Mouse (Mus musculus) G1E (cell line): ENCODE measurements around the gene Mpped2.

ENCODE experiments used
- CTCF ChIP-seq: IDR thresholded peaks from 2 replicates; pipeline ENCODE4 v1.5.1; 2012; ENCODE audit warnings: low read depth, low read length, inconsistent platforms, mixed read lengths
- GATA1 ChIP-seq: IDR thresholded peaks from 2 replicates; pipeline ENCODE4 v1.6.1; 2012; ENCODE audit warnings: borderline replicate concordance, low read length, inconsistent platforms, mixed read lengths
- POLR2AphosphoS5 ChIP-seq: IDR thresholded peaks from 2 replicates; pipeline ENCODE4 v1.6.1; 2012; ENCODE audit warnings: low read depth, low read length, inconsistent platforms; ENCODE audit not compliant: insufficient replicate concordance
- TAL1 ChIP-seq: conservative IDR thresholded peaks from 2 replicates; pipeline ENCODE4 v1.6.1; 2012; ENCODE audit warnings: low read depth, low read length, inconsistent platforms, mixed read lengths

DNA sequence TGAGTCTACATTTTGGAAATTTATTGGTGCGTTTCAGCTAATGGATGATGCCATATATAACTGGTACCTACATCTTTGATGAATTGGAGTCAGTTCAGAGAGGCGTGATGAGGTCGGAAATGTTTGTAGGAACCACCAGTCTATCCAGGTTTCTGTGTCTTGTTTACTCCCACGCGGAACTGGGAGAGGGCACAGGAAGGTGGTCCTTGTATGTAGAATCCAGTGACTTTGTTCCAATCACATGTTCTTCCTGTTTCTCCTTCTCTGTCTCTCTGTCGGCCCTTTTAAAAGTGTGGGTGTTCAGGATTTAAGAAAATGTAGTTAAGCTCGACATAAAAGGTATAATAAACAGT is 23.3 kb downstream of the Mpped2 start:
- no peak for TF ChIP-seq TAL1
- TF ChIP-seq CTCF, result no peak
- no peak for TF ChIP-seq GATA1
- no peak for TF ChIP-seq POLR2AphosphoS5
